Mouse (Mus musculus) bone marrow macrophage, adult 2 months (primary cell): ENCODE data around the gene Slc22a4.

Experiments
- CTCF ChIP-seq: IDR thresholded peaks from 2 replicates; pipeline ENCODE4 v1.5.1; 2012; ENCODE audit warnings: low read depth, mild to moderate bottlenecking, low read length, moderate library complexity
- POLR2A ChIP-seq: IDR thresholded peaks from 2 replicates; pipeline ENCODE4 v1.6.1; 2012; ENCODE audit warnings: mild to moderate bottlenecking, low read depth, low read length, borderline replicate concordance

GRCm38 (mm10) chr11:54075353-54075752 lies 47.5 kb upstream of the Slc22a4 start:
- TF ChIP-seq POLR2A: no peak
- TF ChIP-seq CTCF: no peak
